Mouse (Mus musculus) urinary bladder, adult 2 months (tissue): Measurements from ENCODE around the gene Large2. TPM values are rescaled to one million over a fixed set of nuclear protein-coding genes. Genes with fewer than 3 reads are reported as not detected.
A peak's percentile ranks its signal among the peaks of the same experiment; 100 is the strongest.

Experiments used
- DNase-seq: peaks from one replicate; pipeline ENCODE4 v3.0.0; 2022; ENCODE audit warnings: low spot score
- polyA plus RNA-seq: library from polyadenylated mRNA; depleted of rRNA; stranded (reverse); fragments of >200 nt; gene quantifications from 2 replicates; pipeline ENCODE4 v1.2.3, GENCODE M21; 2012

The Large2 gene
- polyA plus RNA-seq, 1 experiment: 13.2 TPM

- DNase-seq: no peak
Measured at GRCm38 (mm10) chr2:92371971-92372690, 2.5 kb downstream of the Large2 start.

GRCm38 (mm10) chr2:92370821-92371805, 3.6 kb downstream of the Large2 start:
- peak; percentile 74 for DNase-seq

- no peak for DNase-seq
Measured at GRCm38 (mm10) chr2:92370375-92370774, 4.3 kb downstream of the Large2 start.

- no peak for DNase-seq
Measured at GRCm38 (mm10) chr2:92367383-92368029, 7.2 kb downstream of the Large2 start.

- DNase-seq: no peak
Measured at GRCm38 (mm10) chr2:92365568-92365967, 9.1 kb downstream of the Large2 start.

GRCm38 (mm10) chr2:92364086-92364485, 10.6 kb downstream of the Large2 start:
- no peak for DNase-seq

GRCm38 (mm10) chr2:92362571-92363228, 12.0 kb downstream of the Large2 start:
- DNase-seq: no peak

- DNase-seq: peak; percentile 13
Measured at GRCm38 (mm10) chr2:92361795-92362194, 12.9 kb downstream of the Large2 start.

GRCm38 (mm10) chr2:92360893-92361292, 13.8 kb downstream of the Large2 start:
- DNase-seq: no peak

GRCm38 (mm10) chr2:92360186-92360823, 14.4 kb downstream of the Large2 start:
- DNase-seq: no peak

- DNase-seq: no peak
Measured at GRCm38 (mm10) chr2:92359301-92359700, 15.4 kb downstream of the Large2 start.

- DNase-seq: no peak
Measured at GRCm38 (mm10) chr2:92354224-92354623, 20.4 kb downstream of the Large2 start.

- DNase-seq: no peak
Measured at GRCm38 (mm10) chr2:92353402-92353801, 21.3 kb downstream of the Large2 start.

- no peak for DNase-seq
Measured at GRCm38 (mm10) chr2:92350686-92351085, 24.0 kb downstream of the Large2 start.

GRCm38 (mm10) chr2:92349589-92350425, 24.9 kb downstream of the Large2 start:
- no peak for DNase-seq

GRCm38 (mm10) chr2:92347191-92347590, 27.5 kb downstream of the Large2 start:
- DNase-seq: no peak

GRCm38 (mm10) chr2:92342418-92342817, 32.3 kb downstream of the Large2 start:
- no peak for DNase-seq

- DNase-seq: no peak
Measured at GRCm38 (mm10) chr2:92331871-92332270, 42.8 kb downstream of the Large2 start.

- DNase-seq: no peak
Measured at GRCm38 (mm10) chr2:92331410-92331809, 43.3 kb downstream of the Large2 start.

- no peak for DNase-seq
Measured at GRCm38 (mm10) chr2:92330840-92331239, 43.8 kb downstream of the Large2 start.
